Mouse (Mus musculus) kidney, postnatal 36 days (tissue): ENCODE measurements at regions not wholly inside any gene's neighbourhood (a gene's known extent, or its start where the extent isn't known, plus 50 kb on each side); places are given as distances from the start of the nearest gene placed in this dataset.

Experiments used
- DNase-seq, 2 experiments: peaks; one replicate each; pipeline ENCODE4 v3.0.0; 2021 to 2022; ENCODE audit warnings: mixed read lengths in 2 of 2

GRCm38 (mm10) chrX:61652377-61652776, 56.9 kb upstream of the Ldoc1 start:
- DNase-seq = no peak

- DNase-seq = peak; percentile 0 to 1
These were observed 56.2 kb upstream of the Ldoc1 start for GRCm38 (mm10) chrX:61653077-61653476.
